Mouse (Mus musculus): Measurements from ENCODE around the gene Per1. TPM values are rescaled to one million over a fixed set of nuclear protein-coding genes. Genes with fewer than 3 reads are reported as not detected.

Gene Per1
- polyA plus RNA-seq, 1 experiment from 2014 or later = 9.1 TPM

- no peak overlapping the region for H3K4me3 ChIP-seq (ENCODE audit: low read depth, low read length)
- no peak overlapping the region for H3K4me2 ChIP-seq (ENCODE audit: low read depth, severe bottlenecking)
- H3K9me3 ChIP-seq (ENCODE audit: control insufficient read depth, low read length) = no peaks in the 10 kb centered on the region
- ATAC-seq (ENCODE audit: insufficient number of reproducible peaks, low FRiP score, low TSS enrichment, low read depth) (no peak), DNase-seq (ENCODE audit: low spot score) (no peak)
- 77% methylated on average over 3 of the region's 3 CpGs for WGBS
- peaks cover 15% of the 10 kb centered on the region; the same call in 1 of the 2 replicates for H3K36me3 ChIP-seq (ENCODE audit: control insufficient read depth, insufficient read depth, low read length)
- no peaks in the 10 kb centered on the region for H3K27me3 ChIP-seq (ENCODE audit: control insufficient read depth, insufficient read depth, low read length)
- H3K9ac ChIP-seq (ENCODE audit: low read length) = no peak overlapping the region
- peaks cover 6% of the 10 kb centered on the region; the same call in 1 of the 2 replicates for H3K4me1 ChIP-seq (ENCODE audit: control insufficient read depth, insufficient read depth, low read length)
- H3K27ac ChIP-seq (replicated peaks; ENCODE audit: low read depth, low read length) = no peak overlapping the region
Measured at GRCm38 (mm10) chr11:69053848-69054247, 41.2 kb upstream of the Per1 start.

DNA sequence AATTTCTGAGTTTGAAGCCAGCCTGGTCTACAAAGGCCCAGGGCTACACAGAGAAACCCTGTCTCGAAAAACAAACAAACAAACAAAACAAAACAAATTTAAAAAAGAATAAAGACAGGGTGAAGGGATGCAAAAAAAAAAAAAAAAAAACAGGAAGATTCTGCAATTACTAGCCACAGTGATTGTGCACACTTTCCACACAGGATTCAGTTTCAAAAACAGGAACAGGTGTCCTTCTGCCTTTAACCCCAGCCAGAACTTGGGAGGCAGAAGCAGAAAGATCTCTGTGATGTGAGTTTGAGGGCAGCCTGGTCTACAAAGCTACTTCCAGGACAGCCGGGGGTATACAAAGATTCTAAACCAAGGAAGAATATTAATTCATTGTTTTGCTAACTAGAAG, 36.8 kb upstream of the Per1 start:
- Histone ChIP-seq H3K9me3 (ENCODE audit: control insufficient read depth, low read length) (no peaks in the 10 kb centered on the region), H3K4me3 (ENCODE audit: low read depth, low read length) (peak overlapping the region; percentile 95), H3K27ac (replicated peaks; ENCODE audit: low read depth, low read length) (no peak overlapping the region), H3K4me1 (ENCODE audit: control insufficient read depth, insufficient read depth, low read length) (peaks cover 19% of the 10 kb centered on the region), H3K27me3 (ENCODE audit: control insufficient read depth, insufficient read depth, low read length) (no peaks in the 10 kb centered on the region), H3K9ac (ENCODE audit: low read length) (peak overlapping the region; percentile 78; the same call in 1 of the 2 replicates), H3K4me2 (ENCODE audit: low read depth, severe bottlenecking) (peak overlapping the region; percentile 96; the same call in 1 of the 2 replicates), H3K36me3 (ENCODE audit: control insufficient read depth, insufficient read depth, low read length) (no peaks in the 10 kb centered on the region)
- DNase-seq (ENCODE audit: low spot score) = no peak
- 81% methylated on average over 2 of the region's 2 CpGs for WGBS
- ATAC-seq (ENCODE audit: insufficient number of reproducible peaks, low FRiP score, low TSS enrichment, low read depth) = no peak

DNA sequence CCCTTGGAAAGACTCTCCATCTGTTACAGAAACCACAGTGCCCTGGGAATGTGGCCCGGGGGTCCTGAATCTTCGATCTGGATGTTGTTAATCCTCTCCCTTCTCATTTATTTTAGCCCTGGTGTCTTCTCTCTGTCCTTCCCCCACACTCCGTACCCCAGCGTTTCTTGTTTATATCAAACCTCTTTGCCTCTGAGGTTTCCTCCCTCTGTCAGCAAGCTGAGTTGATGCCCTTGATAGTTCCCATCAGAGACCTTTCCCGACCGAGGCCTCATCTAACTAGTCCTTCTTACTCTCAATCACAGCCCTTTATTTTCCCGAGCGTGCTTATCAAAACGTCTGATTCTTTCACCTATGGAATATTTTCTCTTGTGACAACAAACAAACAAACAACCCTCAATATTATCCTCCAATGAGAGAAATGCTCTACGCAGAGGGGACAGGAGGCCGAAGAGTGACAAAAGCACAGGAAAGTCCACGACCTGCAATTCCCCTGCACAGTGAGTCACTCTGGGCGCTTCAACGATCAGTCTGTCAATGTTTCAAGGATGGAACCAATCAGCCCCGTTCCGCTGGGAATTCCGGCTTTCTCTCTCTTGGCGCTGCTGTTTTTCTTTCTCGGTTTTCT, 36.2 kb upstream of the Per1 start:
- H3K9me3 ChIP-seq (ENCODE audit: control insufficient read depth, low read length) = no peaks in the 10 kb centered on the region
- DNase-seq (ENCODE audit: low spot score) (no peak), ATAC-seq (ENCODE audit: insufficient number of reproducible peaks, low FRiP score, low TSS enrichment, low read depth) (no peak)
- WGBS = 2% methylated on average over 19 of the region's 19 CpGs
- H3K4me3 ChIP-seq (ENCODE audit: low read depth, low read length) = peak overlapping the region; percentile 95
- H3K36me3 ChIP-seq (ENCODE audit: control insufficient read depth, insufficient read depth, low read length) = no peaks in the 10 kb centered on the region
- H3K27ac ChIP-seq (replicated peaks; ENCODE audit: low read depth, low read length) = no peak overlapping the region; the same call in 1 of the 2 replicates
- H3K9ac ChIP-seq (ENCODE audit: low read length) = peak overlapping the region; percentile 78
- H3K27me3 ChIP-seq (ENCODE audit: control insufficient read depth, insufficient read depth, low read length) = no peaks in the 10 kb centered on the region
- H3K4me1 ChIP-seq (ENCODE audit: control insufficient read depth, insufficient read depth, low read length) = peaks cover 19% of the 10 kb centered on the region
- H3K4me2 ChIP-seq (ENCODE audit: low read depth, severe bottlenecking) = peak overlapping the region; percentile 96

DNA sequence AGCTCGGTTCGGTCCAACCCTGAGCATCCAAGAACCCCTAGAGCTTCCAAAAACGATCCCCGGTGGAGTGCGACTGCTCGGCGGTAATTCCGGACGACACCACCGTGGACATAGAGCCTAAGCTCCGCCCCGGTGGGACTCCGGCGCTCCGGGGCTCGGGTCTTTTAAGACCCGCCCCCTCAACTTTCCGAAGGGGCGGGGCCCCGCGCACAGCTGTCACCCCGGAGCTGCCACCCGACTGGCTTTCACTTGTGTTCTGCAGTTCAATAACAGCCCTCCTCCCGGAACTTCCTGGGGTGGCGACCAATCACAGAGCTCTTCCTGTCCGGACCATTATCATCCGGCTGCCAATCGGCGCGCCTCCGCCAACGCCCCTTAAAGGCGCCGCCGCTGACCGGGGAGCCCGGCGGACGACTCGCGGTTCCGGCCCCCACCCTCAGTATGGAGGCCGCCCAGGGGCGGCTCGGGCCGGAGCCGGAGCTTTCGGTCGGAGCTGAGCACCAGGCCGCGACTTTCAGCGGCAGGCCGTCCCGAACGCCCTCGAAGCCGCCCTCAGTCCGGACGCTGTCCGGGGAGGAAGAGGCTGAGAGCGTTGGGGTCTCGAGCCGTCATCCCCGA, 35.6 kb upstream of the Per1 start, which contains the start of gene Borcs6:
Gene Borcs6, plus strand, starts transcription at position 361 of the 618 bp plus-strand sequence.
- Histone ChIP-seq H3K4me3 (ENCODE audit: low read depth, low read length) (peak within 1 kb of the TSS; percentile 95), H3K4me2 (ENCODE audit: low read depth, severe bottlenecking) (peak within 1 kb of the TSS; percentile 96), H3K4me1 (ENCODE audit: control insufficient read depth, insufficient read depth, low read length) (peaks cover 22% of the 10 kb centered on the region), H3K36me3 (ENCODE audit: control insufficient read depth, insufficient read depth, low read length) (no peaks in the 10 kb centered on the region), H3K27me3 (ENCODE audit: control insufficient read depth, insufficient read depth, low read length) (no peaks in the 10 kb centered on the region), H3K27ac (replicated peaks; ENCODE audit: low read depth, low read length) (peak within 1 kb of the TSS; percentile 59; the same call in 1 of the 2 replicates), H3K9me3 (ENCODE audit: control insufficient read depth, low read length) (no peaks in the 10 kb centered on the region), H3K9ac (ENCODE audit: low read length) (peak within 1 kb of the TSS; percentile 78)
- peak; percentile 94 for DNase-seq (ENCODE audit: low spot score)
- under 1% methylated on average over 62 of the region's 64 CpGs for WGBS
- ATAC-seq (ENCODE audit: insufficient number of reproducible peaks, low FRiP score, low TSS enrichment, low read depth) = peak; percentile 87

GRCm38 (mm10) chr11:69059975-69060411, 35.0 kb upstream of the Per1 start:
- Histone ChIP-seq H3K4me3 (ENCODE audit: low read depth, low read length) (peak overlapping the region; percentile 95), H3K9me3 (ENCODE audit: control insufficient read depth, low read length) (no peaks in the 10 kb centered on the region), H3K27ac (replicated peaks; ENCODE audit: low read depth, low read length) (peak overlapping the region; percentile 59; the same call in 1 of the 2 replicates), H3K9ac (ENCODE audit: low read length) (peak overlapping the region; percentile 78), H3K4me1 (ENCODE audit: control insufficient read depth, insufficient read depth, low read length) (peaks cover 26% of the 10 kb centered on the region), H3K4me2 (ENCODE audit: low read depth, severe bottlenecking) (peak overlapping the region; percentile 96), H3K36me3 (ENCODE audit: control insufficient read depth, insufficient read depth, low read length) (no peaks in the 10 kb centered on the region), H3K27me3 (ENCODE audit: control insufficient read depth, insufficient read depth, low read length) (no peaks in the 10 kb centered on the region)
- DNase-seq (ENCODE audit: low spot score) = peak; percentile 63
- WGBS = under 1% methylated on average over 49 of the region's 49 CpGs
- 0 out of 2 replicates have a peak, but pooled peaks have one; percentile 1 for ATAC-seq (ENCODE audit: insufficient number of reproducible peaks, low FRiP score, low TSS enrichment, low read depth)

DNA sequence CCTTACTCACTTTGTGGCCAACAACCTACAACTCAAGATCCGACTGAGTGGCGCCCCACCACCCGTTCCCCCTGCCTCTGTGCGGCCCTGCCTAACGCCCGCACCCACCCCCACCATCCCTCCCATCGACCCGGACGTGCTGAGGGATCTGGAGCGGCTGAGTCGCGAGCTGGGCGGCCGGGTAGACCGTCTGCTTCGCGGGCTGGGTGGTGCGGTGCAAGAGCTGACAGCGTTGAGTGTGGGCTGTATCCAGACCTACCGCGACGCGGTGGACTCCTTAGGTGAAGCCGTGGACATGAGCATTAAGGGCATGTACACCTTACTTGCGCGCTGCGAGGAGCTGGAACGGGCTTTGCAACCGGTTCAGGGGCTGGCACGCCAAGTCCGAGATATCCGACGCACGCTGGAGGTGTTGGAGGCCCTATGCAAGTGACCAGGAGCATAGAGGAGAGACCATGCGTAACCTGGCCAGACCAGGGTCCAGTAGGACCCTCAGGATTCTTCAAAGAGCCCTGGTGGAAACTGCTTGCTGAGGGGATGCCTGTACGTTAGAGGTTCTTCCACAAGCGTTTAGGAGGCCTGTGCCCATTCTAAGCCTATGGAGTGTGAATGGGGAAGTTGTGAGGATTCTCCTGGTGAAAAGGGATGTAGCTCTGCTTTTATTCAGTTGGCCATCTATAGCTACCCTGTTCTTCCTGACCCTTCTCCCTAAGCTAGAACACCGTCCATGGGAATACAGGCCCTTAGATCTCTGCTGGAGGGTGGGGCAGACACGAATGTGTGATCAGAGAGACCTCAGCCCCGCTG, 34.4 kb upstream of the Per1 start:
- H3K4me2 ChIP-seq (ENCODE audit: low read depth, severe bottlenecking) = peak overlapping the region; percentile 96
- peak overlapping the region; percentile 78 for H3K9ac ChIP-seq (ENCODE audit: low read length)
- no peak overlapping the region for H3K27ac ChIP-seq (replicated peaks; ENCODE audit: low read depth, low read length)
- H3K4me1 ChIP-seq (ENCODE audit: control insufficient read depth, insufficient read depth, low read length) = peaks cover 26% of the 10 kb centered on the region
- no peaks in the 10 kb centered on the region for H3K9me3 ChIP-seq (ENCODE audit: control insufficient read depth, low read length)
- no peaks in the 10 kb centered on the region for H3K36me3 ChIP-seq (ENCODE audit: control insufficient read depth, insufficient read depth, low read length)
- ATAC-seq (ENCODE audit: insufficient number of reproducible peaks, low FRiP score, low TSS enrichment, low read depth) (no peak), DNase-seq (ENCODE audit: low spot score) (peak; percentile 45)
- no peaks in the 10 kb centered on the region for H3K27me3 ChIP-seq (ENCODE audit: control insufficient read depth, insufficient read depth, low read length)
- peak overlapping the region; percentile 95 for H3K4me3 ChIP-seq (ENCODE audit: low read depth, low read length)
- WGBS = under 1% methylated on average over 40 of the region's 40 CpGs

GRCm38 (mm10) chr11:69061255-69061912, 33.6 kb upstream of the Per1 start:
- H3K9me3 ChIP-seq (ENCODE audit: control insufficient read depth, low read length) = no peaks in the 10 kb centered on the region
- H3K36me3 ChIP-seq (ENCODE audit: control insufficient read depth, insufficient read depth, low read length) = no peaks in the 10 kb centered on the region
- DNase-seq (ENCODE audit: low spot score) (no peak), ATAC-seq (ENCODE audit: insufficient number of reproducible peaks, low FRiP score, low TSS enrichment, low read depth) (no peak)
- H3K27me3 ChIP-seq (ENCODE audit: control insufficient read depth, insufficient read depth, low read length) = no peaks in the 10 kb centered on the region
- 6% methylated on average over 17 of the region's 17 CpGs for WGBS
- H3K9ac ChIP-seq (ENCODE audit: low read length) = peak overlapping the region; percentile 78
- peak overlapping the region; percentile 95 for H3K4me3 ChIP-seq (ENCODE audit: low read depth, low read length)
- peak overlapping the region; percentile 96 for H3K4me2 ChIP-seq (ENCODE audit: low read depth, severe bottlenecking)
- no peak overlapping the region for H3K27ac ChIP-seq (replicated peaks; ENCODE audit: low read depth, low read length)
- H3K4me1 ChIP-seq (ENCODE audit: control insufficient read depth, insufficient read depth, low read length) = peaks cover 30% of the 10 kb centered on the region
